Mouse (Mus musculus) spleen, postnatal 4 days (tissue): ENCODE measurements around the gene Rdh16.
A peak's percentile ranks its signal among the peaks of the same experiment; 100 is the strongest.
"Not testable (repeated sequence)": the region's sequence is repeated elsewhere in the genome, so short reads cannot be mapped to it uniquely, and the experiment has no call there.

Experiments used
- DNase-seq, 2 experiments: peaks; one replicate each; pipeline ENCODE4 v3.0.0; 2022; ENCODE audit warnings: low spot score in 2 of 2

Rdh16 gene

DNA sequence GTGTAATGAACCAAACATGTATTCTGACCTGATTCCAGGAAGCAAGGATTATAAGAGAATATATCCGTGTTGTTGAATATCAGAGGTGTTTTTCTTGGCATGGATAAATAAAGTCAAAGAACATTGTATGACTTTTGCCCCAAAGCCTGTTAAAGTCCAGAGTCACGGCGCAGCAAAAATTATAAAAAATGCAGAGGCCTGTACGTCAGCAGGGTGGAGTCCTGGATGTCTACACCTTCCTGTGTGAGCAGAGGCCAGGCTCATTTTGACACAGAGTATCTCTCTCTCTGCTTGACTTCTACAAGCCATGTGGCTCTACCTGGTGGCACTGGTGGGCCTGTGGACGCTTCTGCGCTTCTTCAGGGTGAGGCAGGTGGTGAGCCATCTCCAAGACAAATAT is at the start of gene Rdh16:
Gene Rdh16 (plus strand): TSS at position 262 of the 400 bp plus-strand sequence.
- DNase-seq: no peak

- no peak for DNase-seq
These were observed 49.4 kb upstream of the Rdh16 start, which contains the start of gene Gpr182 for GRCm38 (mm10) chr10:127751548-127751947. Gpr182 (minus strand) TSS chr10:127751732.

DNA sequence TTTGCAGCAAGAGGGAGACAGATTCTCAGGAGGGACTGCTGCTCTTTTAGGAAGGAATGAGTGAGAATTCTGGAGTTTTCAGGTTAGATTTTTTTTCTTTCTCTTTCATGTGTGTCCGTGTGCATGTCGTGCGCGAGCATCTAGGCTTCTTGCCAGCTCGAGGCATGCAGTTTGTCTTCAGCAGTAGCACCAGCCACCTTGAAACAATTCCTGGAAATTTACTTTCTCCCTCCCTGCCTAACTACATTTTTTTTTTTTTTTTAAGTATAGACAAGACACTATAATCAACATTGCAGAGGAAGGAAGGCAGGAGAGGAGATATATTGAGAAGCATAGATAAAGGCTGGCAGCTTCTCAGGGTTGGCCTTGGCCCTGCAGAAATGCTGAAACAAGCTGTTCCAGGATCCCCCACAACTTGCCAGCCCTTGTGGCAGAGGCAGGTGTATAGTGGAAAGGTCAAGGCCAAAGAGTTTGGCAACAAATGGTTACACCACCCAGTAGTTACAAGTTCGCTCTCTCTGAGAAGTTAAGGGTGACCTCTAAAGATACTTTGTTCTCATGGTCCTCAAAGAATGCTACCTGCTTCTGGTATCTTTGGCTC is 46.3 kb upstream of the Rdh16 start:
- no peak for DNase-seq

GRCm38 (mm10) chr10:127755246-127755645 is 45.7 kb upstream of the Rdh16 start:
- peak in 1 of 2 experiments; percentile 38 for DNase-seq

- peak in 1 of 2 experiments; percentile 50 for DNase-seq
These were observed 45.0 kb upstream of the Rdh16 start for GRCm38 (mm10) chr10:127755770-127756468.

DNA sequence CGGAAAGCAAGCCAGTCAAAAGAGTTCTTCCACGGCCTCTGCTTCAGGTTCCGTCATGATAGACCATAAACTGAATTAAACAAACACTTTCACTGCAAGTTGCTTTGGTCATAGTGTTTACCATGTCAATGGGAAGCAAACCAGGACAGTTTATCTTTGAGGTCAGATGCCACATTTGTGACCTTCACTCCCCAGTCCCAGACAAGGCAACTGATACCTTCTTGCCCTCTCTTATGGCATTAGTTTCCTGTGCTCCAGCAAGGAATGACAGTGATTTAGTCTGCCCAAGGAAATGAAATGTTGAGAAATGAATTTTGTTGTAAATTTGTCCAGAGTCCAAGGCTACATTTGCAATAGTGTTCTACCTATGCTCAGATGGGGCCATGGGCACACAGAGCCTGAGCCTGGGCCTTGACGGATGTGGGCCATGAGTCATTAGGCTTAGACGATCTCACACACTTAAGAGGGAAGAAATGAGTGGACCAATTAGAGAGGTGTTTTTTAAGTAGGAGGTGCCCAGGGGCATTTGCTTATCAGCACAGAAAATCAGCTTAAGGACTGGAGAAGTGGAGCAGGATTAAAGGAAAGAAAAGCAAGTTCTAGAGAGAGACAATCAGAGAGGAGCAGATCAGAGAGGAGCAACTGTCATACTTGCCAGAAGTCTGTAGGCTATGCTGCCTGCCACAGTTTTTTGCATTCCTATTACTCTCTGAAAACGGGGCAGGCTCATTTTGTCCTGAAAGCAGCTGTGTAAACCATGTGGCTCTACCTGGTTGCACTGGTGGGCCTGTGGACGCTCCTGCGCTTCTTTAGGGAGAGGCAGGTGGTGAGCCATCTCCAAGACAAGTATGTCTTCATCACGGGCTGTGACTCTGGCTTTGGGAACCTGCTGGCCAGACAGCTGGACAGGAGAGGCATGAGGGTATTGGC is 41.5 kb upstream of the Rdh16 start, which contains the start of the genes Rdh1 and Rdh16f1:
Gene Rdh1 (plus strand): TSS at position 541 of the 930 bp plus-strand sequence.
Gene Rdh16f1 (plus strand): TSS at position 607 of the 930 bp plus-strand sequence.
- DNase-seq: peak in 1 of 2 experiments; percentile 50

GRCm38 (mm10) chr10:127762926-127763325 is 38.0 kb upstream of the Rdh16 start:
- DNase-seq: peak in 1 of 2 experiments; percentile 45

- DNase-seq: peak in 1 of 2 experiments; percentile 47
These were observed 36.9 kb upstream of the Rdh16 start for GRCm38 (mm10) chr10:127763914-127764680.

DNA sequence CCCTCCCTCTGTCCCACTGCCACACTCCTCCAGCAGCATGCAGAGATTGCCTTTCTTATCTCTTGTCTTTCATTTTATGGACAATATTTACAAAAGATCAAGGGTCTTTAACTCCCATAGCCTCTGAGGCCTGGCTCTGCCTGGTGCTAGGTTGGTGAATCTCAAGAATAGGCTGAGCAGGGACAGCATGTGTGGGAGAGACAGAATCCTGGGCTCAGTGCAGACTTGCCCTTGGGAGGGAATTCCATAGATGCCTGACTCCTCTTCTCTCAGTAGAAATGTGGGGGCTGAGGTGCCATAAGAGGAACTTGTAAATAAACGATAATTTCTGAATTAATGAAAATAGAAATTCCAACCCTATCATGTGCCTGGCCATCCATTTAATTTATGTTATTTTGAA is 34.4 kb upstream of the Rdh16 start:
- peak in 1 of 2 experiments; percentile 25 for DNase-seq

- DNase-seq: no peak
These were observed 24.9 kb upstream of the Rdh16 start, which contains the start of gene Rdh9 for GRCm38 (mm10) chr10:127776011-127776410. Rdh9 (plus strand) TSS chr10:127776386.

- peak in 1 of 2 experiments; percentile 51 for DNase-seq
These were observed 18.6 kb upstream of the Rdh16 start for GRCm38 (mm10) chr10:127782321-127782720.

DNA sequence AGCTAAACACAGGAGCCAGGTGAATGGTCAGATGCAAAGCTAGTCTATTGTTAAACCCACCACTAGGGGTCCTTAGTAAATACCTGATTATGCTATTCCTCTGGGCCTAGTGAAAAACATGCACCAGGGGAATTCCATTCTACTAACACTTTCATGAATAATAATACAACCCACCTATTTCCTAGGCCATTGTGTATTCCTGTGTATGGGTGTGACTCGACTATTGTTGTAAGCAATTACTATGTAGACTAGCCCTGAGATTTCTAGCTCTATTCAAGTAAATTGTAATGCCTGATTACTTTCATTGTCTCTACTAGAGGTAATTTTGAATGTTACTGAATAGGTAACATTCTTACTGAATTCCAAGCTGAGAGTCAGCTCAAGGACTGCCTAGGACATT is 15.5 kb upstream of the Rdh16 start:
- DNase-seq: not testable (repeated sequence)

- no peak for DNase-seq
These were observed 1.7 kb upstream of the Rdh16 start for GRCm38 (mm10) chr10:127799295-127799694.

GRCm38 (mm10) chr10:127801612-127802011 is 660 bp downstream of the Rdh16 start:
- no peak for DNase-seq

GRCm38 (mm10) chr10:127802236-127802635 is 1.3 kb downstream of the Rdh16 start:
- DNase-seq: no peak

GRCm38 (mm10) chr10:127804416-127804815 is 3.5 kb downstream of the Rdh16 start:
- peak in 1 of 2 experiments; percentile 18 for DNase-seq

GRCm38 (mm10) chr10:127815888-127816287 is 14.9 kb downstream of the Rdh16 start:
- DNase-seq: no peak

- DNase-seq: not testable (repeated sequence)
These were observed 16.4 kb downstream of the Rdh16 start for GRCm38 (mm10) chr10:127817268-127817910.

- DNase-seq: not testable (repeated sequence)
These were observed 20.9 kb downstream of the Rdh16 start for GRCm38 (mm10) chr10:127821806-127822205.

DNA sequence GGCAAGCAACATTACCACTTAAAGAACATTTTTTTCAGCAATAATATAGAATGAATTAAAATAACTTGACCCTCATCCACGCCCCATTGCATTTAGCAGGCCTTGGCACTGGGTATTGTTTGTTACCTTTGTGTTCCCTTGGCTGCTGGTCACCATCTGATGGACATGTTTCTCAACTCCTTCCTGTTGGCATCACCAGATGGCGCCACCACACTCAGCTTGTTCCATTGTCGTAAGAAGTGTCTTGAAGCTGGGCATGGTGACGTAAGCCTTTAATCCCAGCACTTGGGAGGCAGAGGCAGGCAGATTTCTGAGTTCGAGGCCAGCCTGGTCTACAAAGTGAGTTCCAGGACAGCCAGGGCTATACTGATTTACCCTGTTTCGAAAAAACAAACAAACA is 24.4 kb downstream of the Rdh16 start:
- no peak for DNase-seq
